Mouse (Mus musculus): Measurements from ENCODE around the gene Aifm1.

GRCm38 (mm10) chrX:48523512-48523911, 10.1 kb upstream of the Aifm1 start:
- no peak for TF ChIP-seq EP300 (IDR thresholded peaks at IDR 0.05; ENCODE audit: insufficient read depth, low read depth, low read length)
- TF ChIP-seq POLR2A (IDR thresholded peaks at IDR 0.05; ENCODE audit: insufficient read depth, low read depth, low read length) = no peak
- no peak for TF ChIP-seq CTCF (IDR thresholded peaks at IDR 0.05)
